Mouse (Mus musculus) C2C12 (cell line): ENCODE data around the gene Fam155a. TPM values are rescaled to one million over a fixed set of nuclear protein-coding genes. Genes with fewer than 3 reads are reported as not detected.

Source experiments
- H3K27me3 ChIP-seq: one replicate; pipeline ENCODE4 v1.6.1; 2011; ENCODE audit not compliant: control insufficient read depth, insufficient read depth, insufficient read length
- H3K36me3 ChIP-seq: one replicate; pipeline ENCODE4 v1.6.1; 2011; ENCODE audit not compliant: control insufficient read depth, insufficient read depth
- H3K4me3 ChIP-seq: one replicate; pipeline ENCODE4 v1.5.1; 2011; ENCODE audit warnings: mild to moderate bottlenecking, control low read depth; ENCODE audit not compliant: poor library complexity, insufficient read depth, severe bottlenecking
- H3K79me2 ChIP-seq: one replicate; pipeline ENCODE4 v1.6.1; 2011; ENCODE audit not compliant: control insufficient read depth, insufficient read depth
- H3K79me3 ChIP-seq: one replicate; pipeline ENCODE4 v1.6.1; 2011; ENCODE audit warnings: low read depth, control low read depth
- H3ac ChIP-seq: one replicate; pipeline ENCODE3; 2011; ENCODE audit warnings: low read depth; ENCODE audit not compliant: control insufficient read depth, insufficient read length
- CEBPB ChIP-seq: IDR thresholded peaks from one replicate; pipeline ENCODE4 v1.6.1; 2011; ENCODE audit warnings: low read depth, mild to moderate bottlenecking, control low read depth, moderate library complexity
- CTCF ChIP-seq: IDR thresholded peaks from one replicate; pipeline ENCODE4 v1.5.1; 2011; ENCODE audit not compliant: control insufficient read depth, insufficient read depth, insufficient read length
- FOSL1 ChIP-seq: IDR thresholded peaks from one replicate; pipeline ENCODE4 v1.8.0; 2011; ENCODE audit warnings: mild to moderate bottlenecking, low read length; ENCODE audit not compliant: poor library complexity, insufficient read depth, severe bottlenecking
- MAX ChIP-seq: IDR thresholded peaks from one replicate; pipeline ENCODE4 v1.6.1; 2011; ENCODE audit warnings: mild to moderate bottlenecking, control low read depth
- MYOD1 ChIP-seq: IDR thresholded peaks from one replicate; pipeline ENCODE4 v1.6.1; 2011; ENCODE audit warnings: low read depth; ENCODE audit not compliant: control insufficient read depth, insufficient read length
- MYOG ChIP-seq: IDR thresholded peaks from one replicate; pipeline ENCODE4 v1.6.1; 2011; ENCODE audit not compliant: control insufficient read depth, insufficient read length; ENCODE audit errors: extremely low read depth
- USF1 ChIP-seq: IDR thresholded peaks from one replicate; pipeline ENCODE4 v1.6.1; 2011; ENCODE audit warnings: low read depth, mild to moderate bottlenecking, control low read depth, moderate library complexity
- polyA plus RNA-seq: library from polyadenylated mRNA; unstranded; fragments of >200 nt; fragmentation: generic; extraction: Trizol; gene quantifications from one replicate; pipeline ENCODE4 v1.2.1, GENCODE M21; 2012; ENCODE audit warnings: missing spikeins

Fam155a gene
- polyA plus RNA-seq, 1 experiment: not detected

GRCm38 (mm10) chr8:9581836-9582235, 189.1 kb downstream of the Fam155a start:
- H3K4me3 ChIP-seq: no peak overlapping the region
- no peaks in the 10 kb centered on the region for H3K36me3 ChIP-seq
- H3K27me3 ChIP-seq: no peaks in the 10 kb centered on the region
- TF ChIP-seq MAX (no peak), CTCF (no peak), CEBPB (no peak), MYOD1 (no peak), MYOG (no peak), FOSL1 (no peak), USF1 (no peak)
- no peak overlapping the region for H3ac ChIP-seq
- no peaks in the 10 kb centered on the region for H3K79me2 ChIP-seq
- H3K79me3 ChIP-seq: no peaks in the 10 kb centered on the region

- H3ac ChIP-seq: no peak overlapping the region
- no peak overlapping the region for H3K4me3 ChIP-seq
- H3K36me3 ChIP-seq: no peaks in the 10 kb centered on the region
- no peaks in the 10 kb centered on the region for H3K27me3 ChIP-seq
- no peaks in the 10 kb centered on the region for H3K79me3 ChIP-seq
- H3K79me2 ChIP-seq: no peaks in the 10 kb centered on the region
- no peak for TF ChIP-seq MYOD1
These were observed 190.8 kb downstream of the Fam155a start for GRCm38 (mm10) chr8:9580192-9580591.

- Histone ChIP-seq H3K79me2 (no peaks in the 10 kb centered on the region), H3K4me3 (no peak overlapping the region), H3ac (no peak overlapping the region), H3K27me3 (no peaks in the 10 kb centered on the region), H3K36me3 (no peaks in the 10 kb centered on the region), H3K79me3 (no peaks in the 10 kb centered on the region)
- TF ChIP-seq CTCF (no peak), CEBPB (no peak), USF1 (no peak), MAX (no peak), FOSL1 (no peak)
These were observed 199.0 kb downstream of the Fam155a start for GRCm38 (mm10) chr8:9571977-9572376.

- Histone ChIP-seq H3K4me3 (no peak overlapping the region), H3K79me2 (no peaks in the 10 kb centered on the region), H3K36me3 (no peaks in the 10 kb centered on the region), H3K27me3 (no peaks in the 10 kb centered on the region), H3ac (no peak overlapping the region), H3K79me3 (no peaks in the 10 kb centered on the region)
- no peak for TF ChIP-seq CTCF
- no peak for TF ChIP-seq CEBPB
- TF ChIP-seq MYOD1: no peak
- TF ChIP-seq MYOG: no peak
- TF ChIP-seq MAX: no peak
- no peak for TF ChIP-seq USF1
- no peak for TF ChIP-seq FOSL1
These were observed 201.3 kb downstream of the Fam155a start for GRCm38 (mm10) chr8:9569516-9570170.

- Histone ChIP-seq H3K27me3 (no peaks in the 10 kb centered on the region), H3K79me2 (no peaks in the 10 kb centered on the region), H3K4me3 (no peak overlapping the region), H3K79me3 (no peaks in the 10 kb centered on the region), H3ac (no peak overlapping the region), H3K36me3 (no peaks in the 10 kb centered on the region)
- TF ChIP-seq MAX (no peak), CTCF (no peak), USF1 (no peak), FOSL1 (no peak), MYOD1 (no peak), MYOG (no peak), CEBPB (no peak)
These were observed 221.8 kb downstream of the Fam155a start for GRCm38 (mm10) chr8:9549199-9549598.

GRCm38 (mm10) chr8:9547558-9547954, 223.4 kb downstream of the Fam155a start:
- H3ac ChIP-seq: no peak overlapping the region
- TF ChIP-seq MYOG: no peak
- TF ChIP-seq MAX: no peak
- TF ChIP-seq MYOD1: no peak
- TF ChIP-seq CEBPB: no peak
- TF ChIP-seq CTCF: no peak
- no peak for TF ChIP-seq FOSL1
- no peak for TF ChIP-seq USF1
- H3K27me3 ChIP-seq: no peaks in the 10 kb centered on the region
- no peaks in the 10 kb centered on the region for H3K79me2 ChIP-seq
- H3K79me3 ChIP-seq: no peaks in the 10 kb centered on the region
- H3K4me3 ChIP-seq: no peak overlapping the region
- H3K36me3 ChIP-seq: no peaks in the 10 kb centered on the region
